In the genomic region with DNA sequence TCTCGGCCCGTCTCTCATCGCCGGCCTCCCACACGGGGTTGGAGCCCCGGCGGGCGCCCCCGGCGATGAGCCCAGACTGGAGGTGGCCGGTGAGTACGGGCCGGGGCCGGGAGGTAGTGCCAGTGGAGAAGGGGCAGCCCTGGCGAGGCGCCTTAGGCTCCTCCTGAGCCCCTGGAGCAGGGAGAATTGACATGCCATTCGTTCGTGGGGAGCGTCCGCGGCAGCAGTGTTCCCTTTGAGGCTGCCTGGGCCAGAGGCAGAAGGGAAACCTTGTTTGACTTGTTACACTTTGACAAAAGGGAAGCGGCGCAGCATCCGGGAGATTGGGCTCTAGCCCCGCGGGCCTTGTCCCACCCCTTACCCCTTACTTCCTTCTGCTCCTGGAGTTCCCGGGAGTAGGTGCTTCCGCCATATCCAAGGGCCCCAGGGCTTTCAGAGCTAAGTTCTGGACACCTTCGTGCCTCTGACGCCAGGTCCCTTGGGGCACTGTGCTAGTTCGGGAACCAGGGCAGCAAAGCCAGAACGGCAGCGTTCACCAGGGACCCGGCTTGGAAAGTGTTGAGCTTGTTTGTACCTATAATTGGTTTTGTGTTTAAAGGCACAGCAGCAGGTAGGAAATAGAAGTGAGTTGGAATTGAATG, we compare ENCODE assay signal across 9 mouse cellular contexts. TPM values are rescaled to one million over a fixed set of nuclear protein-coding genes. Genes with fewer than 3 reads are reported as not detected.
DNase-seq lines count a peak whose midpoint lies in the region; ATAC-seq and TF ChIP-seq lines count a peak whose summit lies in the region.
"Had no signal": no experiment of that assay in that cellular context is flagged by ENCODE, and none has a peak within 500 bp of the region (broad histone marks: within the 10 kb centered on the region; RNA-seq: fewer than 3 reads in every experiment).

No protein-coding gene starts in this region.

- 1% methylated on average over 32 of the region's 34 CpGs for WGBS in embryonic facial prominence, embryonic 13.5 days
- under 1% methylated on average over 34 of the region's 34 CpGs for WGBS in heart, embryonic 13.5 days
- under 1% methylated on average over 28 of the region's 34 CpGs for WGBS in kidney, postnatal 0 days
- WGBS in lung, embryonic 15.5 days, result under 1% methylated on average over 33 of the region's 34 CpGs
- WGBS in neural tube, embryonic 14.5 days, result 1% methylated on average over 29 of the region's 34 CpGs

- H3K9ac ChIP-seq in embryonic facial prominence, embryonic 13.5 days, result peak overlapping the region; percentile 97
- peak overlapping the region; percentile 99 for H3K9ac ChIP-seq in heart, embryonic 13.5 days
- H3K9ac ChIP-seq in kidney, postnatal 0 days (ENCODE audit: low read depth, low read length), result peak overlapping the region; percentile 98
- H3K9ac ChIP-seq in lung, embryonic 15.5 days, result peak overlapping the region; percentile 99
- peak overlapping the region; percentile 83 for H3K9ac ChIP-seq in neural tube, embryonic 14.5 days (replicated peaks; ENCODE audit: low read depth, low read length)

- H3K27ac ChIP-seq in embryonic facial prominence, embryonic 13.5 days, result peak overlapping the region; percentile 99
- H3K27ac ChIP-seq in heart, embryonic 13.5 days (replicated peaks), result peak overlapping the region; percentile 99
- H3K27ac ChIP-seq in kidney, postnatal 0 days, result peak overlapping the region; percentile 99
- peak overlapping the region; percentile 96 for H3K27ac ChIP-seq in lung, embryonic 15.5 days
- peak overlapping the region; percentile 97 for H3K27ac ChIP-seq in neural tube, embryonic 14.5 days (ENCODE audit: low read depth, low read length)

- H3K4me1 ChIP-seq in embryonic facial prominence, embryonic 13.5 days, result peaks cover 21% of the 10 kb centered on the region
- peaks cover 35% of the 10 kb centered on the region for H3K4me1 ChIP-seq in heart, embryonic 13.5 days
- H3K4me1 ChIP-seq in kidney, postnatal 0 days (replicated peaks; ENCODE audit: insufficient read depth, low read length), result peaks cover 10% of the 10 kb centered on the region
- H3K4me1 ChIP-seq in lung, embryonic 15.5 days, result peaks cover 19% of the 10 kb centered on the region
- peaks cover 11% of the 10 kb centered on the region for H3K4me1 ChIP-seq in neural tube, embryonic 14.5 days (ENCODE audit: control insufficient read depth, insufficient read depth, low read length)

- H3K36me3 ChIP-seq in embryonic facial prominence, embryonic 13.5 days, result peaks cover 22% of the 10 kb centered on the region
- H3K36me3 ChIP-seq in heart, embryonic 13.5 days, result peaks cover 25% of the 10 kb centered on the region
- peaks cover 18% of the 10 kb centered on the region; the same call in 1 of the 2 replicates for H3K36me3 ChIP-seq in kidney, postnatal 0 days (ENCODE audit: insufficient read depth, low read length)
- H3K36me3 ChIP-seq in lung, embryonic 15.5 days, result peaks cover 18% of the 10 kb centered on the region
- H3K36me3 ChIP-seq in neural tube, embryonic 14.5 days (ENCODE audit: control insufficient read depth, insufficient read depth, low read length), result 0 out of 2 replicates have a peak, but pooled peaks cover 2% of the 10 kb centered on the region

- H3K27me3 ChIP-seq in embryonic facial prominence, embryonic 13.5 days, result no peaks in the 10 kb centered on the region
- H3K27me3 ChIP-seq in heart, embryonic 13.5 days (replicated peaks), result no peaks in the 10 kb centered on the region; the same call in 1 of the 2 replicates
- no peaks in the 10 kb centered on the region for H3K27me3 ChIP-seq in kidney, postnatal 0 days (ENCODE audit: insufficient read depth, low read length)
- no peaks in the 10 kb centered on the region for H3K27me3 ChIP-seq in lung, embryonic 15.5 days
- 0 out of 2 replicates have a peak, but pooled peaks cover 2% of the 10 kb centered on the region for H3K27me3 ChIP-seq in neural tube, embryonic 14.5 days (ENCODE audit: control insufficient read depth, insufficient read depth, low read length)

- no peak for TF ChIP-seq CTCF in kidney, postnatal 0 days (IDR thresholded peaks at IDR 0.05; ENCODE audit: low read depth)

- peak; percentile 39 to 45 for DNase-seq in CD8-positive naive resting alpha-beta T cell, adult 2 months (ENCODE audit: low read depth in 2 of 2, low spot score in 2 of 2)
- peak; percentile 77 for DNase-seq in adipocyte (ENCODE audit: low spot score)
- DNase-seq in kidney, postnatal 0 days (ENCODE audit: low spot score), result peak; percentile 42
- DNase-seq in thymus, postnatal 4 days, result peak; percentile 69

- no peaks in the 10 kb centered on the region for H3K9me3 ChIP-seq in embryonic facial prominence, embryonic 13.5 days
- H3K9me3 ChIP-seq in heart, embryonic 13.5 days, result no peaks in the 10 kb centered on the region
- no peaks in the 10 kb centered on the region for H3K9me3 ChIP-seq in kidney, postnatal 0 days (replicated peaks; ENCODE audit: low read length)
- no peaks in the 10 kb centered on the region for H3K9me3 ChIP-seq in lung, embryonic 15.5 days
- no peaks in the 10 kb centered on the region for H3K9me3 ChIP-seq in neural tube, embryonic 14.5 days (ENCODE audit: control insufficient read depth, low read length)

- ATAC-seq in embryonic facial prominence, embryonic 13.5 days (ENCODE audit: insufficient number of reproducible peaks, insufficient read depth, low FRiP score, low TSS enrichment, low read depth), result no peak; the same call in 1 of the 2 replicates
- ATAC-seq in heart, embryonic 13.5 days (ENCODE audit: extremely low read depth, insufficient number of reproducible peaks, low FRiP score, low TSS enrichment), result no peak
- ATAC-seq in kidney, postnatal 0 days (replicated peaks; ENCODE audit: low FRiP score, low read depth), result no peak
- ATAC-seq in lung, embryonic 15.5 days (ENCODE audit: borderline replicate concordance, extremely low read depth, low FRiP score, low TSS enrichment), result no peak
- ATAC-seq in neural tube, embryonic 14.5 days (ENCODE audit: low read depth), result peak; percentile 3; the same call in 1 of the 2 replicates

- peak overlapping the region; percentile 95 for H3K4me3 ChIP-seq in embryonic facial prominence, embryonic 13.5 days
- peak overlapping the region; percentile 98 for H3K4me3 ChIP-seq in heart, embryonic 13.5 days
- H3K4me3 ChIP-seq in kidney, postnatal 0 days (replicated peaks; ENCODE audit: low read depth, low read length), result peak overlapping the region; percentile 98
- H3K4me3 ChIP-seq in lung, embryonic 15.5 days, result peak overlapping the region; percentile 94
- H3K4me3 ChIP-seq in neural tube, embryonic 14.5 days (ENCODE audit: low read depth, low read length), result peak overlapping the region; percentile 92

- H3K4me2 ChIP-seq in embryonic facial prominence, embryonic 13.5 days, result peak overlapping the region; percentile 99
- peak overlapping the region; percentile 100 for H3K4me2 ChIP-seq in heart, embryonic 13.5 days
- H3K4me2 ChIP-seq in kidney, postnatal 0 days (ENCODE audit: low read length), result peak overlapping the region; percentile 97
- peak overlapping the region; percentile 91 for H3K4me2 ChIP-seq in lung, embryonic 15.5 days
- H3K4me2 ChIP-seq in neural tube, embryonic 14.5 days (ENCODE audit: low read depth, low read length), result peak overlapping the region; percentile 99

RNA-seq across cellular contexts. Expression of a gene that starts 0.7 kb away (rescaled TPM):
- polyA plus RNA-seq in embryonic facial prominence, embryonic 13.5 days (2015; fragmentation: Nextera tagmentation; extraction: Ambion mirVana), result 19.1 and 20.4 TPM in 2 replicates
- polyA plus RNA-seq in heart, embryonic 13.5 days (2015; fragmentation: Nextera tagmentation; extraction: Ambion mirVana), result 11.1 and 11.6 TPM in 2 replicates
- polyA plus RNA-seq in kidney, postnatal 0 days (2015; fragmentation: Nextera tagmentation; extraction: Ambion mirVana), result 12.2 and 12.5 TPM in 2 replicates
- 17.0 and 18.3 TPM in 2 replicates for polyA plus RNA-seq in lung, embryonic 15.5 days (2015; fragmentation: Nextera tagmentation; extraction: Ambion mirVana)
- polyA plus RNA-seq in neural tube, embryonic 14.5 days (2014; fragmentation: Nextera tagmentation; extraction: Ambion mirVana), result 14.3 and 17.8 TPM in 2 replicates

RNA-seq across cellular contexts. Expression of a gene that starts 19.2 kb away (rescaled TPM):
- 13.6 and 13.9 TPM in 2 replicates for polyA plus RNA-seq in embryonic facial prominence, embryonic 13.5 days (2015; fragmentation: Nextera tagmentation; extraction: Ambion mirVana)
- 9.5 and 11.6 TPM in 2 replicates for polyA plus RNA-seq in heart, embryonic 13.5 days (2015; fragmentation: Nextera tagmentation; extraction: Ambion mirVana)
- polyA plus RNA-seq in kidney, postnatal 0 days (2015; fragmentation: Nextera tagmentation; extraction: Ambion mirVana), result 14.0 TPM in 2 replicates
- 16.5 and 17.7 TPM in 2 replicates for polyA plus RNA-seq in lung, embryonic 15.5 days (2015; fragmentation: Nextera tagmentation; extraction: Ambion mirVana)
- polyA plus RNA-seq in neural tube, embryonic 14.5 days (2014; fragmentation: Nextera tagmentation; extraction: Ambion mirVana), result 7.6 and 8.9 TPM in 2 replicates

RNA-seq across cellular contexts. Expression of a gene that starts 25.5 kb away (rescaled TPM):
- polyA plus RNA-seq in embryonic facial prominence, embryonic 13.5 days (2015; fragmentation: Nextera tagmentation; extraction: Ambion mirVana), result 0.06 and 0.37 TPM in 2 replicates
- polyA plus RNA-seq in heart, embryonic 13.5 days (2015; fragmentation: Nextera tagmentation; extraction: Ambion mirVana), result 0.22 TPM in 1 of 2 replicates, not detected in the other
- not detected in 2 replicates for polyA plus RNA-seq in kidney, postnatal 0 days (2015; fragmentation: Nextera tagmentation; extraction: Ambion mirVana)
- polyA plus RNA-seq in lung, embryonic 15.5 days (2015; fragmentation: Nextera tagmentation; extraction: Ambion mirVana), result 0.05 TPM in 1 of 2 replicates, not detected in the other
- polyA plus RNA-seq in neural tube, embryonic 14.5 days (2014; fragmentation: Nextera tagmentation; extraction: Ambion mirVana), result 1.1 and 2.6 TPM in 2 replicates
- polyA plus RNA-seq: gonadal fat pad, adult 2 months had no signal

RNA-seq across cellular contexts. Expression of a gene that starts 36.2 kb away (rescaled TPM):
- 95.2 and 97.8 TPM in 2 replicates for polyA plus RNA-seq in embryonic facial prominence, embryonic 13.5 days (2015; fragmentation: Nextera tagmentation; extraction: Ambion mirVana)
- polyA plus RNA-seq in heart, embryonic 13.5 days (2015; fragmentation: Nextera tagmentation; extraction: Ambion mirVana), result 109 and 115 TPM in 2 replicates
- polyA plus RNA-seq in kidney, postnatal 0 days (2015; fragmentation: Nextera tagmentation; extraction: Ambion mirVana), result 90.6 and 99.7 TPM in 2 replicates
- polyA plus RNA-seq in lung, embryonic 15.5 days (2015; fragmentation: Nextera tagmentation; extraction: Ambion mirVana), result 110 and 115 TPM in 2 replicates
- polyA plus RNA-seq in neural tube, embryonic 14.5 days (2014; fragmentation: Nextera tagmentation; extraction: Ambion mirVana), result 93.6 and 110 TPM in 2 replicates
